Mouse (Mus musculus) E14TG2a.4 (cell line): Measurements from ENCODE around the gene Moxd1.

Experiments
- CTCF ChIP-seq: conservative IDR thresholded peaks from 2 replicates; pipeline ENCODE4 v1.5.1; 2014; ENCODE audit warnings: low read length
- NANOG ChIP-seq: IDR thresholded peaks from 2 replicates; pipeline ENCODE4 v1.6.1; 2014; ENCODE audit warnings: borderline replicate concordance, low read length, mixed read lengths

DNA sequence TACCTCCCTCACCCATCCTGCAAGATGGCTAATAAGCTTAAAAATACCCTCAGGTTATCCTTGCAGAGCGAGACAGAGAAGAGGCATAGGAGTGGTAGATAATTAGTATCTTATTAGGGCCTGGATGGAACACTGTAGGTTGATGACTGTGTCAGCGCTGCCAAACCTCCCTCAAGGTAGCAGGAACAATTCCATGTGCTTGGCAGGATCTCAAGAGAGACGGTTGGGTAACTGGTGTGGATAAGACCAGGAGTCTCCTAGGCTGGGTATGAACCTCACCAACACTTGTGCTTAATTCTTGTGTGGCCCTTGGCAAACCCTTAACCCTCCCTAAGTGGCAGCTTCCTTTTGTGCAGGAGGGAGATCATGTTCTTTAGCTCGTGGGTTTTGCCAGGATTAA, 9.0 kb downstream of the Moxd1 start:
- TF ChIP-seq CTCF: no peak
- no peak for TF ChIP-seq NANOG
